Mouse (Mus musculus): Measurements from ENCODE around the gene Cacna2d3. TPM values are rescaled to one million over a fixed set of nuclear protein-coding genes. Genes with fewer than 3 reads are reported as not detected.

Cacna2d3 gene
- total RNA-seq, 1 experiment from 2014 or later: not detected

DNA sequence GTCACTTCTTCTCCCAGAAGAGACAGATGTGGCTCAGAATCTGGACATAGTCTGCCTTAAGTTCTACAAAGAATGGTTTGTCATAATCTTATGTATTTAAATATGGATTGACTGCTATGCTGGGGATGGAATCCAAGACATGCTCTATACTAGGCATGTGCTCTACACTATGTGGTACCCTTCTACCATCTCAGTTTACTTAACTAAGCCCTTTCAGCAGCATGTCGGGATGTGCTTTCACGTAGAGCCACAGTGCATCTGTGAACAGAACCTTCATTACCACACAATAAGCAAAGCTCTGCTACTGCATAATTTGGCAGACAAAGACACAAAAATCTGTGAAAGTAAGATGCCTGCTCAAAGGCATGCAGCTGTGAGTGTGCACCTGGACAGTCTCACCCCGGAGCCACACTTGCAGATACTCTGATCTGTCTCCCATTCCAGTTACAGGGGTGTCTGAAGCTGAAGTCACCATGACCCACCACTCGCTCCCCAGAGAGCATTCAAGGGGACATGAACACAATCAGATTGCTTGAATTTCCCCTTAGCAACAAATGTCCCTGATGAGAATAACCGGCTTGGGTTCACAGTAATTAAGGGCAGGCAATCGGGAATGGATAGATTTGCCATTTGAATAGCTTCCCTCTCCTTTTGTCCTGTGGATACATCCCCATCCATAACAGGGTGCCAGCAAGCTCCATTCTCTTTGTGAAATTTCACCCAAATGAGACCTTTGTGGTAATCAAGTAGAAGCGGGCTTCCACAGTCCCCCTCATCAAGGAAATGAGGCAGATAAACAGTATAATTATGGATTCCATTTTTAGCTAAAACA lies 773.4 kb downstream of the Cacna2d3 start:
- ATAC-seq (ENCODE audit: extremely low read depth, insufficient number of reproducible peaks, low FRiP score, poor library complexity, severe bottlenecking): no peak

DNA sequence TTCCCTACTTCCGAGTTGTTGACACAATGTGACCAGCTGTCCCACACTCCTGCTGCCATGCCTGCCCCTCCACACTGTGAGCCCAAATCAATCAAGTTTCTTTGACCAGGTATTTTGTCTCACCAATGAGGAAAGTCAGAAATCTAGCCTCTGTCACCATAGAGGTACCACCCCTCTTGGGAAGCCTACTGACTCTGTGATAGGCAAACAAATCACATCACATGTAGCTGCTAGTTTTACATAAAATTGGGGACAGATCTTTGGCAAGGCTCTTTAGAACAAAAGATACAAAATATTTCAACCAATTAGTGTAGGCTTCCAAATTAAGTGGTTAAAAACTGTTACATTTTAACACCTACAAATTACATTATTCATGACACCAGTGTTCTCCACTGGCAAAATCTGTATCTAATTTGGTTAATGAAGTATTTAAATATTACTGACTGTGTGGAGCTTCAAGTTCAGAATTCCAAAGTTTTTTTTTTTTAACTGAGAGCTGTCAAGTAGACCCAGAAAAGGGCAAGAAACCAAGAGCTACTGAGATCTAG lies 788.8 kb downstream of the Cacna2d3 start:
- ATAC-seq (ENCODE audit: extremely low read depth, insufficient number of reproducible peaks, low FRiP score, poor library complexity, severe bottlenecking): no peak

DNA sequence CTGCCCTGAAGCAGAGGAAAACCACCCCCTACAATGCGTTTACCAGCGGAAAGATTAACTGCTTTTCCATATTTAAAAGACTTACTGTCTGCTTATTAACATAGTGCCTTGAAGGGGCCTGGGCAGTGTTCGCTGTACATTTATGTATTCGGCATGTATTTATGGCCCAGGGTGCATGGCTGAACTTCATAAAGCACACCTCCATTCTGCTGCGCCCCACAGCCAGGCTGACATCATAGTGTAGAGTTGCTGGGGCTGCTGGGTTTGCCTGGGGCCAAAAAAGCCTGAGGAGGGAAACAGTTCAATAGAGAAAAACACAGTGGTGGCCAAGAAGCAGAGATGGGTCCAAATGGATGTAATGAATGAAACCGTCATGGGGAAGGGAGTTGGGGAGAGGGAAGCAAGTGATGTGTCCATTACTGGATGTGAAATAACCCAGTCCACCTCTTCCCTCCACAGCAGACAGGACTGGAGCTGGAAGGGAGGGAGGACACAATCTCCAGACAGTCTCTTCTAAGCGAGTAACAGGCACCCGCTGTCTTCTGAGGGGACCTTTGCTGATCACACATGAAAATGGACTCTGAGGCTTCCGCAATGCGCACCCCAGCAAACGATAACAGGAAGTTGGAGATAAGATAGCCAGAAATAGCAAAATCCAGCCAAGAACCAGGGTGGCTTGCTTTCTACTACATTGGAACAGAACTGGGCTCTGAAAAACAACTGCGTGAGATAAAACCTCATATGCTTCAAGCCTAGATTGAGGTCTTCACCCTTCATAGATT lies 798.3 kb downstream of the Cacna2d3 start:
- no peak for ATAC-seq (ENCODE audit: extremely low read depth, insufficient number of reproducible peaks, low FRiP score, poor library complexity, severe bottlenecking)

DNA sequence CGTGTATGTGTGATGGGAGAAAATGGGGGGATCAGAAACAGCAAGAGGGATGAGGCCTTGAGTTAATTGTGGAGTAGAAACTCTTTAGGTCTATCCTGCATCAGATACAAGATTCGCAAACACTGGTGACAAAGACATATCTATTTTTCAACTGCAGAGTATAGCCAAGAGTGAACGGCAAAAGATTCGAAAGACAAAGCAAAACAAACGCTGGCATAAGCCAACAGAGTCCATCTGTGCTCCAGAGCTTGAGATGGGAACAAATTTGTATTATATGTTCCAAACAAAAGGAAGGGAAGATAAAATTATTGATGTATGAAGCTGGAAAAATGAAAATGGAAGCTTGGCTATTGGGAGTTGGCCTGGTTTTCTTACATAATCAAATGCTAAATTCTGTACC lies 802.8 kb downstream of the Cacna2d3 start:
- no peak for ATAC-seq (ENCODE audit: extremely low read depth, insufficient number of reproducible peaks, low FRiP score, poor library complexity, severe bottlenecking)

DNA sequence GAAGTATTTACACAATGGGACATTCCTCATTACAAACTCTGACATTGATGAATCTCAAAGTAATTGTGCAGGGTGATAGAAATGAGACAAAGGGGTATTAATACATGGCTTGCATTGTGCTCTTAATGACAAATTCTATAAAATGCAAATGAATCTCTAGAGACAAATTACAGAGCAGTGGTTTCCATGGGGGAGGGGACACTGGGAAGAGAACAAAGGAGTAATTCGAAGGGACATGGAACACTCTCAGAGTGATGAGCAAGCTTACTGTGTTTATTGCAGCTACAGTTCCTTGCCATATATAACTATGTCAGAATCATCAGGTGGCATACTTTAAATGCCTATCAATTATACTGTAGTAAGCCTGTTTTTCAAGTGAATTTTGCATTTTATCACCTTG lies 806.7 kb downstream of the Cacna2d3 start:
- ATAC-seq (ENCODE audit: extremely low read depth, insufficient number of reproducible peaks, low FRiP score, poor library complexity, severe bottlenecking): no peak

DNA sequence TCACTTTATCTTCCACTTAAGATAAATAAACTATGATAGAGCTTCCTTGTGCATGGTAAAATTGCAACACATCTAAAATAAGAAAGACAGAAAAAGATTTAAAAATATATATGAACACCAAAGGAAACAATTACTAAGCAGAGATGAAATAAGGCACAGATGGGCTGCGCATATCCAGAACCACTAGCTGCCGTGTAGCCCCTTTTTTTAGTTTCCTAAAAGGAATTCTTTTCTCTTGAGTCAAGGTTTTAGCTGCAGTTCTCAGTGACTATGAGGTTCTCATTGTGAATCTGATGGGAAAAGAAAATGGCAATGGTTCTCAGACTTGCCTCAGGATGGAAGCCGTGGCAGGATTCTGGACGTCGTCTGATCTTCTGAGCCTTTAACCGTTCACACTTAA lies 814.0 kb downstream of the Cacna2d3 start:
- ATAC-seq (ENCODE audit: extremely low read depth, insufficient number of reproducible peaks, low FRiP score, poor library complexity, severe bottlenecking): no peak

DNA sequence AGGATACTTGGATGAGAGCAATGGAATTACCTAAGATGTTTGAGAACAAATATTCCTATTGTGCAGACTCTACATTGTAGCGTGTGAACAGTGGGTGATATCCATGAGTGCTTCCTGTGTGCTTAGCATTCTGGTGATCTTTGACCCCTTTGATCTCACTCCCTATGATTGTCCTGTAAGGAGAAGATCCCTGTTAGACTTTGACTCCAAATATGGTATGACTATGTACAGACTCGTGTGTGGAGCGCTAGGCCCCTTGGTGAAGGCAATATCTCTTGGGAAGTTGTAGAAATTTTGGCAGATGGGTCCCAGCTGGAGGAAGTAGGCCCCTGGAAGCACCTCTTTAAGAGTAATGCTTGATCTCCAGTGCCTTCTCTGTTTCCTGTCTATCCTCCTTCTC lies 829.1 kb downstream of the Cacna2d3 start:
- no peak for ATAC-seq (ENCODE audit: extremely low read depth, insufficient number of reproducible peaks, low FRiP score, poor library complexity, severe bottlenecking)

DNA sequence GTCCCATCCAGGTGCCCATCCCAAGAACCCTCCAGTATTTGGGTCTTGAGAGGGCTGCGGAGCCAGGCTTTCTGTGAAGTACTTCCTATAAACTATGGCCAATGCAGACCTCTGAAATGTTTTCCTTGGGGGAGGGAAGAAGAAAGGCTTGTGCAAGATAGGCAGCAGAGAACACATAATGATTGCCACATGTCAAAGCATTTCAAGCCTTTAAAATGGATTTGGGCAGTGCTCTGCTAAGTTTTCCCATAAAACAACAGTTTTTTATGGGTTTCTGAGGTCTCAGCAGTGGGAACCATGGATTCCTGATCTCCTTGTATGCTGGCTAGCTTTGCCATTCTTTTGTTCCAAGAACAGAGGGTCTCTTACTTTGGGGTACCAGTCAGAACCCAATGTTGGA lies 834.3 kb downstream of the Cacna2d3 start:
- ATAC-seq (ENCODE audit: extremely low read depth, insufficient number of reproducible peaks, low FRiP score, poor library complexity, severe bottlenecking): no peak

DNA sequence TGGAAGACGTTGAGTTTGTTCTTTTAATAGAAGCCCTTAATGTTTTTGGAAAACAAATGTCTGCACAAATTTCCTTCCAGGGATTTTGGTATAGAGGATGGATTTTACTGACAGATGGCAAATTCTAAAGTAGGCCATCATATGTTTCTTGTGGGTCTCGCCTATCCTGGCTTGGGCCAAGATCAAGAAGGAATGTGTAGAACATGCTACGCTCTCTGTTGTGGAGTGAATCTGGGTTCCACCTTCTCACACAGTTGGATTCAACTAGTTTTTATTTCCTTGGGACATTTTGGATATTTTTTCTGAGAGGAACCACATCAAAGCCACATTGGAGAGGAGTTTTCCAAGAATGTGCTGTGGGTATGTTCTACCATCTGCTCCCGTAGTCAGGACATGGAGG lies 835.0 kb downstream of the Cacna2d3 start:
- no peak for ATAC-seq (ENCODE audit: extremely low read depth, insufficient number of reproducible peaks, low FRiP score, poor library complexity, severe bottlenecking)

DNA sequence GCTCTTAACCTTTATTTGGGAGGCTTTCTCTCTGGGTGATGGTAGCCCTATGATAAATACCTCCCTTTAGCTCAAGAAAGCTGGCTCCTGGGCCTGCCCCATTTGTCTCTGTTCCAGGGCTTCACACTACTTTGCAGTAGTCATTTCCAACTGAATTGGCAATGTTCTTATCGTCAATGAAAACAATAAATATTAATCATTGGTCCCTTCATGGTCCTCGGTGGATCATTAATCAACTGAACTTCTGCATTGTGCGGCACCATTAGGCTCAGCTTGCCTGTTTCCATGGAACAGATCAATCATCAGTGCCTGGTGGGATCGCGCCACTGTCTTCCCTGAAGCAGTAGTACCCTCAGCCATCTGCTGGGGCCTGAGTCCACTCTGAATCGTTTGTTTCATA lies 850.7 kb downstream of the Cacna2d3 start:
- ATAC-seq (ENCODE audit: extremely low read depth, insufficient number of reproducible peaks, low FRiP score, poor library complexity, severe bottlenecking): no peak

DNA sequence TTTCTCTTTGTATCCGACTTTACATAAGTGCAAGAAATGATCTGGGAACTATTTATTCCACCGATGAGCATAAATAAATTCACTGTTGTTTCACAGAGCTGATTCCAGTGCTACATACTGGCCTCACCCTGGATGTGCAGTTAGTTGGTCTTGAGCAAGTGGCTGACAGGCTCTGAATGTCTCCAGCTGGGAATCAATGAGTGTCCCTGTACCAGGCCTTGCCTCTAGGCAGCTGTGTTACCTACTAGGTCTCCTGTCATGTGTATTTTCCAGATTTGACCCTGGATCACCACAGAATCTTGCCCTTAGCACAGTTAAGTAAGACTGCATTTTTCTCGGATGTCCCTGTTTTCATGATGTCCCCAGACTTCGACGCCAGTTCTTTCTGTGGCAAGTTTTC lies 851.3 kb downstream of the Cacna2d3 start:
- no peak for ATAC-seq (ENCODE audit: extremely low read depth, insufficient number of reproducible peaks, low FRiP score, poor library complexity, severe bottlenecking)

DNA sequence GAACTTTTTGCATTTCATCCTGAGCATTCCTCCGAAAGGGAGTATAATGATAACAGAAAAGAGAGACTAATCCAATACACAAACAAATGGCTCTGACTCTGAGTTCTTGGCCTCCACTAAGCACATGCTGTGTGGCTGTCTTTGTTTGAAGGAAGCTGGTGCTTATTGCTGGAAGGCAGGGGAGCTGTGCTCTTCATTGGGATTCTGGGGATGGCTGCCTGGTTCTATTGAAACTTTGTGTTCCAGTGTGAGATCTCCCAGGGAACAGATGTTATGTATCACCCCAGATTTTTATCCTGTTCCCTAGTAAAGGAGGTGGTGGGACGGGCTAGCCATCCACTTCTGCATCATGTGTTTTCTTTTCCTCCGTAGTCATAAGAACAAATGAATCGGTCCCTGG lies 856.7 kb downstream of the Cacna2d3 start:
- ATAC-seq (ENCODE audit: extremely low read depth, insufficient number of reproducible peaks, low FRiP score, poor library complexity, severe bottlenecking): no peak

DNA sequence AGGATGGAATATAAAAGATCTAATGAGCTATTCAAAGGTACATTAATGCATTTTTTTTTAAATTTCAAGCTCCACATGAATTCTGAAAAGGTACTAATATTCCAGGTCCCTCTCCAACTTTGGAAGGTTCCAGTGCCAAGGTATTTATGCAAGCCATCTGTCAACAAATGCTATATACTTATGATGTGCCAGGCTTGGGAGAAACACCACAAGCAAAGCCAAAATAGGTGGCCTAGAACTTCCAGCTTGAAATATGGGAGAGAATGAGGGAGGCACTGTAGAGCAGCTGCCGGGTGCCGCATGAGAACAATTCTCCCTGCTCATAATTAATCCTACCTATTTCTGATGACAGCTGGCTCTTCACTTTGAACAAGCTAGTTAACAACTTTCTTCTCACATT lies 860.5 kb downstream of the Cacna2d3 start:
- no peak for ATAC-seq (ENCODE audit: extremely low read depth, insufficient number of reproducible peaks, low FRiP score, poor library complexity, severe bottlenecking)

Other genes starting within 250 kb of the Cacna2d3 start
- 134 and 160 TPM in 2 replicates for gene Selenok, start 246.4 kb upstream of the Cacna2d3 start, total RNA-seq (2017)